Mouse (Mus musculus): ENCODE data around the gene Pdzrn3. TPM values are rescaled to one million over a fixed set of nuclear protein-coding genes. Genes with fewer than 3 reads are reported as not detected.

Gene Pdzrn3
- polyA plus RNA-seq, 1 experiment from 2014 or later: 18.9 TPM

DNA sequence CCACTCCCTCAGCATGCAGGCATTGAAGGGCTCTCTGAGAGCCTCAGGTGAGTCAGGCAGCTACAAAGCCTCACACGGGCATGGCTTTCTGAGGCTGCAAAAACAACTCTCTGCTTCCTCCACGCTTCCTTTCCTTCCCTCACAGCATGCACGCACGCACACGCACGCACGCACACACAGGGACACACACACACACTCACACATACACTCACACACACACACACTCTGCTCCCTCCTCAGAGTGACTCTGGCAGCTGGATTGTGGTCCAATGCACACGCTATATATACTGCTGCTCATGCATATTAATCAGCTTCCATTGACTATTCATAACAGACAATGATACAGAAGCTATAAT is 178.8 kb downstream of the Pdzrn3 start:
- under 1% methylated on average over 8 of the region's 8 CpGs for WGBS
- peak; percentile 67 for ATAC-seq
- no peaks in the 10 kb centered on the region for H3K27me3 ChIP-seq (replicated peaks; ENCODE audit: control insufficient read depth, insufficient read depth, low read length)
- H3K36me3 ChIP-seq (ENCODE audit: control insufficient read depth, insufficient read depth, low read length): no peaks in the 10 kb centered on the region
- H3K9ac ChIP-seq (ENCODE audit: low read depth, low read length): peak overlapping the region; percentile 61
- peak overlapping the region; percentile 51 for H3K4me3 ChIP-seq (ENCODE audit: low read length)
- peak overlapping the region; percentile 81 for H3K27ac ChIP-seq (ENCODE audit: low read depth, low read length)
- peaks cover 16% of the 10 kb centered on the region for H3K4me1 ChIP-seq (ENCODE audit: control insufficient read depth, insufficient read depth, low read depth, low read length)
- H3K9me3 ChIP-seq (ENCODE audit: control insufficient read depth, low read length): no peaks in the 10 kb centered on the region
- H3K4me2 ChIP-seq (ENCODE audit: low read length): peak overlapping the region; percentile 89

DNA sequence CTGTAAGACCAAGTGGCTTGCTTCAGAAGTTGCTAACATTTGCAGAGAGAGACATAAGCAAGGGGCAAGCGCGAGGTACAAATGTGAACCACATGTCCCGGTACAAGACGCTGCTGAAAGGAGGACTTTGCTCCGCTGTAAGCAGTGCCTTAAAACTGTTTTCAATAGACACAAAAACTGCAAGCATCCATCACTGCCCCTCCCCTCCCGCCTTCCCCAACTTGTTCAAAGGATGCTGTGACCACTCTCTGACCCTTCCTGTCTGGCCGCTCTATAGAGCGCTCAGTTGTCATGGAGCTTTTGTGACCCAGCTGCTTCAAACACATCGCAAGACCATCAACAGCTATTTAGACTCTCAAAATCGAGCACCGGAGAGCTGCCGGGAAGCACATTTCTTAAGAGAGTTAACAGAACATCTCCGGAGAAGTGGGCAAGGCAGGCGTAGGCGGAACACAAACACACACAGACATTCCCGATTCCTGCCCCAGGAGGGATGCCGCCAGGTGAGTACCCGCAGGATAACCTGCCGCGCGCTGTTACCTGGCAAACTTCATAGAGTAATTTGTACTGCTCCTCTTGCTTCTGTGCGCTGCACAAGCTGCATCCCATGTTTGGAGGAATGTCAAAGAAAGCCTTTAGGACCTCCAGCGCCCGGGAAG is 179.3 kb downstream of the Pdzrn3 start:
- peak overlapping the region; percentile 81 for H3K27ac ChIP-seq (ENCODE audit: low read depth, low read length)
- H3K4me3 ChIP-seq (ENCODE audit: low read length): peak overlapping the region; percentile 51
- H3K27me3 ChIP-seq (replicated peaks; ENCODE audit: control insufficient read depth, insufficient read depth, low read length): no peaks in the 10 kb centered on the region
- H3K4me1 ChIP-seq (ENCODE audit: control insufficient read depth, insufficient read depth, low read depth, low read length): peaks cover 16% of the 10 kb centered on the region
- 2% methylated on average over 24 of the region's 24 CpGs for WGBS
- H3K9ac ChIP-seq (ENCODE audit: low read depth, low read length): peak overlapping the region; percentile 61
- ATAC-seq: peak; percentile 53
- H3K4me2 ChIP-seq (ENCODE audit: low read length): peak overlapping the region; percentile 89
- H3K9me3 ChIP-seq (ENCODE audit: control insufficient read depth, low read length): no peaks in the 10 kb centered on the region
- H3K36me3 ChIP-seq (ENCODE audit: control insufficient read depth, insufficient read depth, low read length): no peaks in the 10 kb centered on the region

DNA sequence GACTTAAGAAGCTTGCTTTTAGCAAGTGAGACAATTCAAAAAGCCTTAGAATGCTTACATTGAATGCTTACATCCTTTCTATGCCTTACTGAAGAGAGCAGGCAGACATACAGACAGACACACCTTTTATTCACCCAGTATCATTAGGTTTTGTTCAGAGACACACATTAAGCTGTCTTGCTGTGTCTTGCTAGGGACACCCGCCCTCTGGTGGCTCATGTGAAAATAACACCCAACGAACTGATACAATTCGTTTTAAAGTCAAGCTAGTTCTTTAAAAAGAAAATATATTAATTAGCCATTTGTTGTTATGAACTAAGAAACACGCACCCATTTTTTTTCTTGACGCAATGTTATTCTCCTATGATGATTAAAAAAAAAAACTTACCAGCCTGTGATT is 180.1 kb downstream of the Pdzrn3 start:
- peak overlapping the region; percentile 51 for H3K4me3 ChIP-seq (ENCODE audit: low read length)
- 8% methylated on average over 5 of the region's 5 CpGs for WGBS
- no peaks in the 10 kb centered on the region for H3K36me3 ChIP-seq (ENCODE audit: control insufficient read depth, insufficient read depth, low read length)
- peaks cover 16% of the 10 kb centered on the region for H3K4me1 ChIP-seq (ENCODE audit: control insufficient read depth, insufficient read depth, low read depth, low read length)
- no peaks in the 10 kb centered on the region for H3K27me3 ChIP-seq (replicated peaks; ENCODE audit: control insufficient read depth, insufficient read depth, low read length)
- ATAC-seq: no peak; the same call in 1 of the 2 replicates
- H3K9me3 ChIP-seq (ENCODE audit: control insufficient read depth, low read length): no peaks in the 10 kb centered on the region
- H3K4me2 ChIP-seq (ENCODE audit: low read length): peak overlapping the region; percentile 89
- no peak overlapping the region for H3K27ac ChIP-seq (ENCODE audit: low read depth, low read length)
- no peak overlapping the region for H3K9ac ChIP-seq (ENCODE audit: low read depth, low read length)

- peak overlapping the region; percentile 0; the same call in 1 of the 2 replicates for H3K9ac ChIP-seq (ENCODE audit: low read depth, low read length)
- WGBS: 56% methylated on average over 5 of the region's 5 CpGs
- peak overlapping the region; percentile 44 for H3K4me2 ChIP-seq (ENCODE audit: low read length)
- no peaks in the 10 kb centered on the region for H3K36me3 ChIP-seq (ENCODE audit: control insufficient read depth, insufficient read depth, low read length)
- H3K4me3 ChIP-seq (ENCODE audit: low read length): no peak overlapping the region
- peaks cover 16% of the 10 kb centered on the region for H3K4me1 ChIP-seq (ENCODE audit: control insufficient read depth, insufficient read depth, low read depth, low read length)
- H3K9me3 ChIP-seq (ENCODE audit: control insufficient read depth, low read length): no peaks in the 10 kb centered on the region
- no peaks in the 10 kb centered on the region for H3K27me3 ChIP-seq (replicated peaks; ENCODE audit: control insufficient read depth, insufficient read depth, low read length)
- no peak overlapping the region for H3K27ac ChIP-seq (ENCODE audit: low read depth, low read length)
- ATAC-seq: no peak
Measured at GRCm38 (mm10) chr6:101195891-101196290, 181.8 kb downstream of the Pdzrn3 start.

DNA sequence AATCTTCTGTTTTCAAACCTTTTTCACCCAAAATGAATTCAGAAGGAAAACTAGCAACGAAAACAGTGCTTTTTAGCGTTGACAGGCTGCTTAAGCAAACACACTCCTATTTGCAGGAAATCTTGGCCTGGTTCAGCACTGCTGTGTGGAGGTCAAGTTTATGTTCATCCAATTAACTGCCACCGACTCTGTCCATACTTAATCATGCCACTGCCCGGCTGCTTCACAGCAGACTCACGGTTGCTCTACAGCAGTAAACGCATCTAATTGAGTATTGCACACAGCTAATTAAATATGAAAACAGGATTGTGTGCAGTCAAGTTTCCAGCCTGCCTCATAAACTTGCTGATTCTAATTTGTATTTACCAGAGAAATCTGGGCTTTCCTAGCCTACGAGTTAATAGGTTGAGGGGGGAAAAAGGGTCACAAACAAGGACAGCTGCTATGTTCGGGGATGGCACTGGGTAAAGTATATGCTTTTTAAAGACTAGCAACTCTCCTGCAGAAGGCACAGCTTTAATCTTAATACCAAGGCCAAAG is 183.2 kb downstream of the Pdzrn3 start:
- peak overlapping the region; percentile 44 for H3K4me2 ChIP-seq (ENCODE audit: low read length)
- peaks cover 13% of the 10 kb centered on the region for H3K4me1 ChIP-seq (ENCODE audit: control insufficient read depth, insufficient read depth, low read depth, low read length)
- no peaks in the 10 kb centered on the region for H3K36me3 ChIP-seq (ENCODE audit: control insufficient read depth, insufficient read depth, low read length)
- H3K4me3 ChIP-seq (ENCODE audit: low read length): no peak overlapping the region
- no peak overlapping the region for H3K9ac ChIP-seq (ENCODE audit: low read depth, low read length)
- no peaks in the 10 kb centered on the region for H3K27me3 ChIP-seq (replicated peaks; ENCODE audit: control insufficient read depth, insufficient read depth, low read length)
- no peaks in the 10 kb centered on the region for H3K9me3 ChIP-seq (ENCODE audit: control insufficient read depth, low read length)
- H3K27ac ChIP-seq (ENCODE audit: low read depth, low read length): no peak overlapping the region
- WGBS: 36% methylated on average over 8 of the region's 8 CpGs
- ATAC-seq: no peak

DNA sequence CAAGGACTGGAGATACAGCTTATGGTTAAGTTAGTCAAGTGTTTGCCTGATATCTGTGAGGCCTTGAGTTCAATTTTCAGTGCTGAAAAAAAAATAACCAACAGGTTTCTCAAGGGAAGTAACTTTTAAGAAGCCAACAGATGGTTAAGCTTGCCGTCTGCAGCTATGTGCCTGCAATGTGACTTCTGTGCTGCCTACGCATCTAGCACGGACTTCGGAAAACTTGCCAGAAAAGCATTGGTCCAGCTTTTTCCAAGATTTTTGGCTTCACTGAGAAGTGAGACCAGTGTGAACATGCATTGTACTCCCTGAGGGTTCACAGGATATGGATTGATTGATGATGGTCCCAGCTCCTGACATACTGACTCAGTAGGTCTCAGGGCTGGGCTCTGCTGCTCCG is 186.1 kb downstream of the Pdzrn3 start:
- peaks cover 5% of the 10 kb centered on the region for H3K4me1 ChIP-seq (ENCODE audit: control insufficient read depth, insufficient read depth, low read depth, low read length)
- no peaks in the 10 kb centered on the region for H3K9me3 ChIP-seq (ENCODE audit: control insufficient read depth, low read length)
- no peaks in the 10 kb centered on the region for H3K27me3 ChIP-seq (replicated peaks; ENCODE audit: control insufficient read depth, insufficient read depth, low read length)
- no peak overlapping the region for H3K4me3 ChIP-seq (ENCODE audit: low read length)
- no peak for ATAC-seq
- no peak overlapping the region for H3K9ac ChIP-seq (ENCODE audit: low read depth, low read length)
- H3K27ac ChIP-seq (ENCODE audit: low read depth, low read length): no peak overlapping the region
- H3K4me2 ChIP-seq (ENCODE audit: low read length): no peak overlapping the region
- no peaks in the 10 kb centered on the region for H3K36me3 ChIP-seq (ENCODE audit: control insufficient read depth, insufficient read depth, low read length)
- whole genome bisulfite sequencing: 88% methylated on average over 5 of the region's 5 CpGs

DNA sequence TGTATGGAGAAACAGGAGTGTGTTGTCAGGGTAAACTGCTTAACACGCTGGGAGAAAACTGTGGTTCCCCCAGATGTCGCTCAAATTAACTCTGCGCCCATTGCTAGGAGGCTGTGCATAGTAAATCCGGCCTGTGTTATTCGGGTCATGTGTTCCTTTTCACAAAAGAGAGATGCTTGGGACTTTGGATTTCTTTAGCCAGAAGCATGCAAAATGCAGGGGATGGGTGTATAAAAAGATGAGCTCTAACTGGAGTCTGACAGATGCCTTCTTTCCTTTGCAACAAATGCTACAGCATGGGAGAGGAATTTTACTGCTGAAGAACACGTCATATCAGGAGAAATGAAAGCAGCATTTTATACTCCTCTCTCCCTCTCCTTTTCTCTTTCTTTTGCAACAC is 190.4 kb downstream of the Pdzrn3 start:
- no peak overlapping the region for H3K4me2 ChIP-seq (ENCODE audit: low read length)
- WGBS: 54% methylated on average over 6 of the region's 6 CpGs
- no peaks in the 10 kb centered on the region for H3K9me3 ChIP-seq (ENCODE audit: control insufficient read depth, low read length)
- no peak overlapping the region for H3K9ac ChIP-seq (ENCODE audit: low read depth, low read length)
- no peaks in the 10 kb centered on the region for H3K27me3 ChIP-seq (replicated peaks; ENCODE audit: control insufficient read depth, insufficient read depth, low read length)
- H3K36me3 ChIP-seq (ENCODE audit: control insufficient read depth, insufficient read depth, low read length): no peaks in the 10 kb centered on the region
- no peak overlapping the region for H3K4me3 ChIP-seq (ENCODE audit: low read length)
- H3K27ac ChIP-seq (ENCODE audit: low read depth, low read length): no peak overlapping the region
- peaks cover 10% of the 10 kb centered on the region for H3K4me1 ChIP-seq (ENCODE audit: control insufficient read depth, insufficient read depth, low read depth, low read length)
- ATAC-seq: 0 out of 2 replicates have a peak, but pooled peaks have one; percentile 37

- no peak overlapping the region for H3K4me2 ChIP-seq (ENCODE audit: low read length)
- no peak overlapping the region for H3K27ac ChIP-seq (ENCODE audit: low read depth, low read length)
- no peaks in the 10 kb centered on the region for H3K27me3 ChIP-seq (replicated peaks; ENCODE audit: control insufficient read depth, insufficient read depth, low read length)
- peaks cover 10% of the 10 kb centered on the region for H3K4me1 ChIP-seq (ENCODE audit: control insufficient read depth, insufficient read depth, low read depth, low read length)
- 70% methylated on average over 3 of the region's 3 CpGs for WGBS
- ATAC-seq: no peak
- no peak overlapping the region for H3K9ac ChIP-seq (ENCODE audit: low read depth, low read length)
- no peak overlapping the region for H3K4me3 ChIP-seq (ENCODE audit: low read length)
- no peaks in the 10 kb centered on the region for H3K9me3 ChIP-seq (ENCODE audit: control insufficient read depth, low read length)
- H3K36me3 ChIP-seq (ENCODE audit: control insufficient read depth, insufficient read depth, low read length): no peaks in the 10 kb centered on the region
Measured at GRCm38 (mm10) chr6:101186887-101187286, 190.8 kb downstream of the Pdzrn3 start.

- ATAC-seq: peak; percentile 72
- WGBS: 50% methylated on average over 10 of the region's 10 CpGs
Measured at GRCm38 (mm10) chr6:101184103-101184785, 193.5 kb downstream of the Pdzrn3 start.

More at GRCm38 (mm10) chr6:101184103-101184785, 193.5 kb downstream of the Pdzrn3 start:
- Histone ChIP-seq H3K4me3 (ENCODE audit: low read length) (no peak overlapping the region), H3K27ac (ENCODE audit: low read depth, low read length) (no peak overlapping the region), H3K36me3 (ENCODE audit: control insufficient read depth, insufficient read depth, low read length) (no peaks in the 10 kb centered on the region), H3K4me1 (ENCODE audit: control insufficient read depth, insufficient read depth, low read depth, low read length) (peaks cover 10% of the 10 kb centered on the region), H3K9me3 (ENCODE audit: control insufficient read depth, low read length) (no peaks in the 10 kb centered on the region), H3K9ac (ENCODE audit: low read depth, low read length) (no peak overlapping the region), H3K27me3 (replicated peaks; ENCODE audit: control insufficient read depth, insufficient read depth, low read length) (no peaks in the 10 kb centered on the region), H3K4me2 (ENCODE audit: low read length) (no peak overlapping the region)
